Mouse (Mus musculus) stomach, postnatal 0 days (tissue): ENCODE data around the gene Siva1.

Experiments
- CTCF ChIP-seq: IDR thresholded peaks from 2 replicates; pipeline ENCODE4 v1.5.1; 2016; ENCODE audit warnings: antibody characterized with exemption, low read depth, mild to moderate bottlenecking, moderate library complexity
- EP300 ChIP-seq: optimal IDR thresholded peaks from 2 replicates; pipeline ENCODE3; 2016; ENCODE audit warnings: antibody characterized with exemption

GRCm38 (mm10) chr12:112619686-112620353, 24.7 kb upstream of the Siva1 start, which contains the start of gene Adssl1:
- TF ChIP-seq EP300: no peak
- no peak for TF ChIP-seq CTCF
